Mouse (Mus musculus) erythroblast, embryonic 14.5 days (primary cell): ENCODE measurements around the gene Pfn1.

Source experiments
- GATA1 ChIP-seq: IDR thresholded peaks from 2 replicates; pipeline ENCODE4 v1.6.1; 2012; ENCODE audit warnings: low read length, inconsistent platforms, mixed read lengths
- TAL1 ChIP-seq: IDR thresholded peaks from 3 replicates; pipeline ENCODE4 v1.6.1; 2012; ENCODE audit warnings: low read length, inconsistent platforms, mixed read lengths

GRCm38 (mm10) chr11:70637764-70638163 is 16.7 kb downstream of the Pfn1 start:
- TF ChIP-seq GATA1 (no peak), TAL1 (no peak)
